Mouse (Mus musculus) intestine, embryonic 16.5 days (tissue): ENCODE results near the gene Sft2d2. TPM values are rescaled to one million over a fixed set of nuclear protein-coding genes. Genes with fewer than 3 reads are reported as not detected.

Experiments
- ATAC-seq: fragments of 200-750 bp; cut with Nextera tagmentation; 2 replicates; pipeline ENCODE4 v1.8.0; 2017; ENCODE audit warnings: moderate TSS enrichment, moderate library complexity
- H3K27ac ChIP-seq: fragments of 300-500 bp; sonication (generic); 2 replicates; pipeline ENCODE4 v1.5.1; 2014; ENCODE audit warnings: mild to moderate bottlenecking, low read length
- H3K27me3 ChIP-seq: fragments of 300-500 bp; sonication (generic); replicated peaks from 2 replicates; pipeline ENCODE4 v1.6.1; 2014; ENCODE audit warnings: low read length, control low read depth, mixed read lengths; ENCODE audit not compliant: control insufficient read depth, insufficient read depth
- H3K36me3 ChIP-seq: fragments of 300-500 bp; sonication (generic); 2 replicates; pipeline ENCODE4 v1.6.1; 2014; ENCODE audit warnings: low read length, control low read depth; ENCODE audit not compliant: control insufficient read depth, insufficient read depth
- H3K4me1 ChIP-seq: fragments of 300-500 bp; sonication (generic); 2 replicates; pipeline ENCODE4 v1.6.1; 2014; ENCODE audit warnings: low read length, control low read depth, mixed read lengths; ENCODE audit not compliant: control insufficient read depth, insufficient read depth
- H3K4me2 ChIP-seq: fragments of 300-500 bp; sonication (generic); 2 replicates; pipeline ENCODE4 v1.6.1; 2014; ENCODE audit warnings: low read depth, low read length, control low read depth
- H3K4me3 ChIP-seq: fragments of 300-500 bp; sonication (generic); 2 replicates; pipeline ENCODE4 v1.5.1; 2014; ENCODE audit warnings: mild to moderate bottlenecking, low read length
- H3K9ac ChIP-seq: fragments of 300-500 bp; sonication (generic); 2 replicates; pipeline ENCODE4 v1.6.1; 2014; ENCODE audit warnings: low read depth, low read length
- H3K9me3 ChIP-seq: fragments of 300-500 bp; sonication (generic); 2 replicates; pipeline ENCODE4 v1.6.1; 2016; ENCODE audit warnings: low read length, control low read depth; ENCODE audit not compliant: control insufficient read depth
- WGBS: fragments of 180-500 bp; shearing (Covaris S2); extraction: QIAGEN DNeasy Blood & Tissue Kit; methylation state at CpG from one replicate; pipeline ENCODE4 v1.1.7; 2014; 5-methylcytosine and 5-hydroxymethylcytosine counted together
- polyA plus RNA-seq: library from polyadenylated mRNA; unstranded; fragments of >200 nt; fragmentation: Nextera tagmentation; extraction: Ambion mirVana; gene quantifications from 2 replicates; pipeline ENCODE4 v1.2.1, GENCODE M21; 2015

Sft2d2 gene
- polyA plus RNA-seq, 1 experiment from 2014 or later: 28.6 TPM

GRCm38 (mm10) chr1:165192714-165193264 lies 1.4 kb downstream of the Sft2d2 start:
- no peaks in the 10 kb centered on the region for H3K36me3 ChIP-seq
- H3K4me3 ChIP-seq: peak overlapping the region; percentile 80
- WGBS: 50% methylated on average over 10 of the region's 10 CpGs
- peak overlapping the region; percentile 93 for H3K9ac ChIP-seq
- peak overlapping the region; percentile 95 for H3K27ac ChIP-seq
- no peaks in the 10 kb centered on the region for H3K27me3 ChIP-seq
- ATAC-seq: peak; percentile 6; the same call in 1 of the 2 replicates
- H3K4me2 ChIP-seq: peak overlapping the region; percentile 83
- H3K4me1 ChIP-seq: peaks cover 28% of the 10 kb centered on the region
- H3K9me3 ChIP-seq: no peaks in the 10 kb centered on the region

GRCm38 (mm10) chr1:165192102-165192501 lies 2.1 kb downstream of the Sft2d2 start:
- WGBS: 65% methylated on average over 4 of the region's 4 CpGs
- no peaks in the 10 kb centered on the region for H3K9me3 ChIP-seq
- no peaks in the 10 kb centered on the region for H3K36me3 ChIP-seq
- H3K4me1 ChIP-seq: peaks cover 22% of the 10 kb centered on the region
- H3K4me2 ChIP-seq: peak overlapping the region; percentile 83; the same call in 1 of the 2 replicates
- no peak overlapping the region for H3K27ac ChIP-seq
- H3K27me3 ChIP-seq: no peaks in the 10 kb centered on the region
- H3K4me3 ChIP-seq: no peak overlapping the region
- ATAC-seq: no peak
- H3K9ac ChIP-seq: no peak overlapping the region

GRCm38 (mm10) chr1:165191611-165192010 lies 2.6 kb downstream of the Sft2d2 start:
- no peak overlapping the region for H3K4me2 ChIP-seq
- no peak overlapping the region for H3K27ac ChIP-seq
- H3K27me3 ChIP-seq: no peaks in the 10 kb centered on the region
- no peaks in the 10 kb centered on the region for H3K9me3 ChIP-seq
- WGBS: 78% methylated on average over 13 of the region's 13 CpGs
- H3K4me1 ChIP-seq: peaks cover 22% of the 10 kb centered on the region
- no peaks in the 10 kb centered on the region for H3K36me3 ChIP-seq
- no peak overlapping the region for H3K4me3 ChIP-seq
- H3K9ac ChIP-seq: no peak overlapping the region
- ATAC-seq: no peak

GRCm38 (mm10) chr1:165190571-165191273 lies 3.5 kb downstream of the Sft2d2 start:
- H3K36me3 ChIP-seq: no peaks in the 10 kb centered on the region
- no peaks in the 10 kb centered on the region for H3K9me3 ChIP-seq
- 91% methylated on average over 10 of the region's 10 CpGs for WGBS
- no peak for ATAC-seq
- no peak overlapping the region for H3K4me2 ChIP-seq
- no peak overlapping the region for H3K27ac ChIP-seq
- no peak overlapping the region for H3K4me3 ChIP-seq
- no peaks in the 10 kb centered on the region for H3K27me3 ChIP-seq
- no peak overlapping the region for H3K9ac ChIP-seq
- H3K4me1 ChIP-seq: peaks cover 22% of the 10 kb centered on the region

GRCm38 (mm10) chr1:165190068-165190467 lies 4.2 kb downstream of the Sft2d2 start:
- no peaks in the 10 kb centered on the region for H3K36me3 ChIP-seq
- no peak overlapping the region for H3K27ac ChIP-seq

GRCm38 (mm10) chr1:165188806-165189580 lies 5.2 kb downstream of the Sft2d2 start:
- no peak overlapping the region for H3K4me3 ChIP-seq
- no peak overlapping the region for H3K9ac ChIP-seq
- H3K27ac ChIP-seq: no peak overlapping the region
- ATAC-seq: peak; percentile 68
- H3K4me2 ChIP-seq: peak overlapping the region; percentile 12; the same call in 1 of the 2 replicates
- WGBS: 62% methylated on average over 10 of the region's 10 CpGs
- H3K27me3 ChIP-seq: no peaks in the 10 kb centered on the region
- no peaks in the 10 kb centered on the region for H3K9me3 ChIP-seq
- no peaks in the 10 kb centered on the region for H3K36me3 ChIP-seq
- peaks cover 13% of the 10 kb centered on the region for H3K4me1 ChIP-seq

More at GRCm38 (mm10) chr1:165190068-165190467, 4.2 kb downstream of the Sft2d2 start:
- no peak for ATAC-seq
- H3K27me3 ChIP-seq: no peaks in the 10 kb centered on the region
- no peak overlapping the region for H3K9ac ChIP-seq
- H3K4me1 ChIP-seq: peaks cover 16% of the 10 kb centered on the region
- no peak overlapping the region for H3K4me2 ChIP-seq
- WGBS: 77% methylated on average over 6 of the region's 6 CpGs
- H3K9me3 ChIP-seq: no peaks in the 10 kb centered on the region
- H3K4me3 ChIP-seq: no peak overlapping the region

GRCm38 (mm10) chr1:165187357-165187756 lies 6.9 kb downstream of the Sft2d2 start:
- Histone ChIP-seq H3K4me3 (no peak overlapping the region), H3K36me3 (no peaks in the 10 kb centered on the region), H3K27ac (no peak overlapping the region), H3K4me2 (no peak overlapping the region), H3K9me3 (no peaks in the 10 kb centered on the region), H3K9ac (no peak overlapping the region), H3K4me1 (peaks cover 13% of the 10 kb centered on the region), H3K27me3 (no peaks in the 10 kb centered on the region)
- WGBS: 72% methylated on average over 5 of the region's 5 CpGs
- ATAC-seq: no peak

- Histone ChIP-seq H3K27ac (no peak overlapping the region), H3K4me1 (peaks cover 13% of the 10 kb centered on the region), H3K27me3 (no peaks in the 10 kb centered on the region), H3K4me2 (no peak overlapping the region), H3K4me3 (no peak overlapping the region), H3K9ac (no peak overlapping the region), H3K9me3 (no peaks in the 10 kb centered on the region), H3K36me3 (no peaks in the 10 kb centered on the region)
- 85% methylated on average over 12 of the region's 12 CpGs for WGBS
- no peak for ATAC-seq
Measured at GRCm38 (mm10) chr1:165186491-165186890, 7.7 kb downstream of the Sft2d2 start.

GRCm38 (mm10) chr1:165185116-165185515 lies 9.1 kb downstream of the Sft2d2 start:
- H3K9ac ChIP-seq: no peak overlapping the region
- peaks cover 13% of the 10 kb centered on the region for H3K4me1 ChIP-seq
- 78% methylated on average over 7 of the region's 7 CpGs for WGBS
- no peaks in the 10 kb centered on the region for H3K9me3 ChIP-seq
- ATAC-seq: no peak
- no peaks in the 10 kb centered on the region for H3K27me3 ChIP-seq
- H3K4me3 ChIP-seq: no peak overlapping the region
- H3K27ac ChIP-seq: no peak overlapping the region
- H3K4me2 ChIP-seq: no peak overlapping the region
- no peaks in the 10 kb centered on the region for H3K36me3 ChIP-seq
